Mouse (Mus musculus) embryo, embryonic 9.5 days (tissue): Measurements from ENCODE around the gene Srpk1.

Experiments
- DNase-seq: peaks from one replicate; pipeline ENCODE4 v3.0.0-alpha.2; 2017; ENCODE audit errors: extremely low spot score

The Srpk1 gene

GRCm38 (mm10) chr17:28615332-28615731 lies 7.2 kb downstream of the Srpk1 start:
- no peak for DNase-seq

- no peak for DNase-seq
Measured at GRCm38 (mm10) chr17:28613096-28613495, 9.4 kb downstream of the Srpk1 start.

GRCm38 (mm10) chr17:28612603-28613002 lies 9.9 kb downstream of the Srpk1 start:
- DNase-seq = no peak

GRCm38 (mm10) chr17:28609543-28609942 lies 13.0 kb downstream of the Srpk1 start:
- no peak for DNase-seq

GRCm38 (mm10) chr17:28601557-28602250 lies 20.8 kb downstream of the Srpk1 start:
- no peak for DNase-seq

- DNase-seq = no peak
Measured at GRCm38 (mm10) chr17:28600780-28601179, 21.7 kb downstream of the Srpk1 start.

GRCm38 (mm10) chr17:28593965-28594364 lies 28.5 kb downstream of the Srpk1 start:
- DNase-seq = no peak

- peak; percentile 72 for DNase-seq
Measured at GRCm38 (mm10) chr17:28592998-28593397, 29.5 kb downstream of the Srpk1 start.

GRCm38 (mm10) chr17:28591476-28591875 lies 31.0 kb downstream of the Srpk1 start:
- DNase-seq = no peak

- DNase-seq = no peak
Measured at GRCm38 (mm10) chr17:28590596-28590995, 31.9 kb downstream of the Srpk1 start.

GRCm38 (mm10) chr17:28588591-28588990 lies 33.9 kb downstream of the Srpk1 start:
- no peak for DNase-seq

GRCm38 (mm10) chr17:28586509-28586908 lies 36.0 kb downstream of the Srpk1 start:
- no peak for DNase-seq

- no peak for DNase-seq
Measured at GRCm38 (mm10) chr17:28581056-28581455, 41.5 kb downstream of the Srpk1 start.

- DNase-seq = peak; percentile 67
Measured at GRCm38 (mm10) chr17:28580396-28580795, 42.1 kb downstream of the Srpk1 start.

GRCm38 (mm10) chr17:28575244-28576125 lies 47.0 kb downstream of the Srpk1 start, which contains the start of gene Lhfpl5:
TSS of gene Lhfpl5 (plus strand) at chr17:28575641.
- DNase-seq = peak; percentile 84

GRCm38 (mm10) chr17:28572941-28573340 lies 49.6 kb downstream of the Srpk1 start:
- no peak for DNase-seq

GRCm38 (mm10) chr17:28572521-28572920 lies 50.0 kb downstream of the Srpk1 start:
- DNase-seq = no peak

GRCm38 (mm10) chr17:28571868-28572267 lies 50.6 kb downstream of the Srpk1 start:
- DNase-seq = no peak

GRCm38 (mm10) chr17:28567541-28567940 lies 55.0 kb downstream of the Srpk1 start:
- no peak for DNase-seq

- DNase-seq = no peak
Measured at GRCm38 (mm10) chr17:28565181-28565580, 57.3 kb downstream of the Srpk1 start.

GRCm38 (mm10) chr17:28561613-28562012 lies 60.9 kb downstream of the Srpk1 start:
- no peak for DNase-seq

- no peak for DNase-seq
Measured at GRCm38 (mm10) chr17:28560598-28560997, 61.9 kb downstream of the Srpk1 start, which contains the start of gene Clps. TSS of gene Clps (minus strand) at chr17:28560766.

- no peak for DNase-seq
Measured at GRCm38 (mm10) chr17:28557772-28558171, 64.7 kb downstream of the Srpk1 start.
